Mouse (Mus musculus): ENCODE results near the gene Ntm.

GRCm38 (mm10) chr9:29444001-29444400 lies 518.9 kb downstream of the Ntm start:
- no peak for TF ChIP-seq POLR2A (IDR thresholded peaks at IDR 0.05; ENCODE audit: insufficient read length, low read depth)
- no peak for TF ChIP-seq MYOD1 (IDR thresholded peaks at IDR 0.05; ENCODE audit: control insufficient read depth in 1 of 3, insufficient read length in 2 of 3, low read depth in 2 of 3)
- TF ChIP-seq MAX (IDR thresholded peaks at IDR 0.05; ENCODE audit: low read depth): no peak
- TF ChIP-seq MYOG (IDR thresholded peaks at IDR 0.05; ENCODE audit: control insufficient read depth in 1 of 3, insufficient read depth in 1 of 3, insufficient read length in 2 of 3, low read depth in 2 of 3): no peak
